Mouse (Mus musculus) kidney, embryonic 14.5 days (tissue): ENCODE measurements around the gene Sh3rf1. TPM values are rescaled to one million over a fixed set of nuclear protein-coding genes. Genes with fewer than 3 reads are reported as not detected.

Experiments used
- ATAC-seq: fragments of 200-750 bp; cut with Nextera tagmentation; 2 replicates; pipeline ENCODE4 v1.8.0; 2017; ENCODE audit warnings: moderate number of reproducible peaks, mild to moderate bottlenecking, moderate TSS enrichment, moderate library complexity; ENCODE audit not compliant: low FRiP score, low TSS enrichment
- H3K27ac ChIP-seq: fragments of 300-500 bp; sonication (generic); 2 replicates; pipeline ENCODE4 v1.5.1; 2014; ENCODE audit warnings: low read depth, mild to moderate bottlenecking, low read length, moderate library complexity, mixed read lengths
- H3K27me3 ChIP-seq: fragments of 300-500 bp; sonication (generic); 2 replicates; pipeline ENCODE4 v1.6.1; 2014; ENCODE audit warnings: mild to moderate bottlenecking, low read length; ENCODE audit not compliant: control insufficient read depth, insufficient read depth
- H3K36me3 ChIP-seq: fragments of 300-500 bp; sonication (generic); 2 replicates; pipeline ENCODE4 v1.6.1; 2014; ENCODE audit warnings: low read length, mixed read lengths; ENCODE audit not compliant: control insufficient read depth, insufficient read depth
- H3K4me1 ChIP-seq: fragments of 300-500 bp; sonication (generic); 2 replicates; pipeline ENCODE4 v1.6.1; 2014; ENCODE audit warnings: low read length, mixed read lengths; ENCODE audit not compliant: control insufficient read depth, insufficient read depth
- H3K4me2 ChIP-seq: fragments of 300-500 bp; sonication (generic); replicated peaks from 2 replicates; pipeline ENCODE4 v1.6.1; 2014; ENCODE audit warnings: low read depth, mild to moderate bottlenecking, low read length
- H3K4me3 ChIP-seq: fragments of 300-500 bp; sonication (generic); 2 replicates; pipeline ENCODE4 v1.5.1; 2014; ENCODE audit warnings: mild to moderate bottlenecking, low read length
- H3K9ac ChIP-seq: fragments of 300-500 bp; sonication (generic); 2 replicates; pipeline ENCODE4 v1.6.1; 2014; ENCODE audit warnings: low read depth, mild to moderate bottlenecking, low read length, moderate library complexity
- H3K9me3 ChIP-seq: fragments of 300-500 bp; sonication (generic); 2 replicates; pipeline ENCODE4 v1.6.1; 2016; ENCODE audit warnings: low read length; ENCODE audit not compliant: control insufficient read depth
- WGBS: fragments of 180-500 bp; shearing (Covaris S2); extraction: QIAGEN DNeasy Blood & Tissue Kit; methylation state at CpG from one replicate; pipeline ENCODE4 v1.1.7; 2014; 5-methylcytosine and 5-hydroxymethylcytosine counted together
- polyA plus RNA-seq: library from polyadenylated mRNA; unstranded; fragments of >200 nt; fragmentation: Nextera tagmentation; extraction: Ambion mirVana; gene quantifications from 2 replicates; pipeline ENCODE4 v1.2.1, GENCODE M21; 2014

The Sh3rf1 gene
- polyA plus RNA-seq, 1 experiment from 2014 or later, result 25.9 TPM

DNA sequence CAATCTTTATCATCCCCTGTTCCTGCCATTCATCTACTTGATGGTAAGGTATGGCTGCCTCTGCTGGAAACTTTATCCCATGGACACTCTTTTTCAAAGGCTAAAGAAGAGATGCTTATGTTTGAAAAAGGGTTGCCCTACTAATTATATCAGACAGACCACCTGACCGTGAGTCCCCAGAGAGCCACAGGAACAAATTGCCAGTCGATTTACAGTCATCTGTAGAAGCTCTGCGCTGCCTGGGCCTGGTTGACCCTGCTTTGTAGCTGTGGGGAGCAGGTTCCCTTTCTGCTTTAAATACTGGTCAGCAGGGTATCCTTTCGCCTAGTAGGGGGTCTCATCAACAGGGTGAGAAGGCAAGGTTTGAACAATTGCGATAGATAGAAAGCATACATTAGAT is 124.4 kb downstream of the Sh3rf1 start:
- Histone ChIP-seq H3K4me2 (no peak overlapping the region), H3K4me1 (0 out of 2 replicates have a peak, but pooled peaks cover 5% of the 10 kb centered on the region), H3K27me3 (no peaks in the 10 kb centered on the region), H3K27ac (no peak overlapping the region), H3K9me3 (no peaks in the 10 kb centered on the region), H3K9ac (no peak overlapping the region), H3K36me3 (peaks cover 27% of the 10 kb centered on the region), H3K4me3 (no peak overlapping the region)
- WGBS, result 64% methylated on average over 5 of the region's 5 CpGs
- ATAC-seq, result 0 out of 2 replicates have a peak, but pooled peaks have one; percentile 12

DNA sequence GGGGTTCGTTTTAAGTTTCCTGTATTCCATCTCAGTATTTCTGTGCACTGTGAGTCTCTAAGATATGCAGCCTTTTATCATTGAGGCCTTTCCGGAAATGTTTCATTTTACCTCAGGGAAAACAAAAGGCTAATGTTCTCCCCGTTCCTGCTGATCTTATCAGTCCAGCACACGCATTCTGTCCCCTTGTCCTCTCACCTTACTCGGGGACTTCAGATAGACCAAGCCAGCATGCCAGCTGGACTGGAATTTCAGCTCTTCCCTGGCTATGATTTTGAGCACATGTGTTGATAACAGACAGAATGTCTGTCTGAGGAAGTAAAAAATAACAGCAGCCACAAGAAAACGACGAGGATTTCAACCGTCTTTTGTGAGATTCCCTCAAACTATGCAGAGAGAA is 124.8 kb downstream of the Sh3rf1 start:
- Histone ChIP-seq H3K27ac (no peak overlapping the region), H3K9me3 (no peaks in the 10 kb centered on the region), H3K27me3 (no peaks in the 10 kb centered on the region), H3K4me3 (no peak overlapping the region), H3K36me3 (peaks cover 27% of the 10 kb centered on the region), H3K9ac (no peak overlapping the region), H3K4me2 (no peak overlapping the region), H3K4me1 (0 out of 2 replicates have a peak, but pooled peaks cover 5% of the 10 kb centered on the region)
- ATAC-seq, result no peak
- 46% methylated on average over 8 of the region's 8 CpGs for WGBS

- H3K4me1 ChIP-seq, result 0 out of 2 replicates have a peak, but pooled peaks cover 5% of the 10 kb centered on the region
- no peak overlapping the region for H3K4me2 ChIP-seq
- WGBS, result 82% methylated on average over 9 of the region's 9 CpGs
- H3K4me3 ChIP-seq, result no peak overlapping the region
- no peak overlapping the region for H3K9ac ChIP-seq
- no peak for ATAC-seq
- H3K27me3 ChIP-seq, result no peaks in the 10 kb centered on the region
- H3K27ac ChIP-seq, result no peak overlapping the region
- peaks cover 27% of the 10 kb centered on the region for H3K36me3 ChIP-seq
- no peaks in the 10 kb centered on the region for H3K9me3 ChIP-seq
Measured at GRCm38 (mm10) chr8:61350443-61350842, 126.8 kb downstream of the Sh3rf1 start.

DNA sequence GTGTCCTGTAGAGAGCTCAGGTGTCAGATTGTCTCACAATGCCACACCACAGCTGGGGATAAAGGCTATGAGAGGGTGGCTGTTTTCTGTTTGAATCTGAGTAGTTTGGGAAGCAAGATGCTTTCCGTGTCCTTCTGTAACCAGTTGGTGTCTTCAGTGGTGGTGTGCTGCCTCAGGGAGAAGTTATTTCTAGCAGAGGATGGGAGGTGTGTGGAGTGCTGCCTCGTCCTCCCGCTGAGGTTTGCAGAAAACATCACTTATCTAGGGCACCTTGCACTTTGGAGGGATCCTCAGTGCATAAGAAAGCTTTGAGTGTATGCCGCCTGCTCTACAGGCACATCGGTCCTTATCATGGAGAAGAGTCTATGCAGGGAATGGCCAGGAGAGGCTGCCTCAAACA is 128.0 kb downstream of the Sh3rf1 start:
- Histone ChIP-seq H3K4me2 (no peak overlapping the region), H3K9ac (no peak overlapping the region), H3K27me3 (no peaks in the 10 kb centered on the region), H3K9me3 (no peaks in the 10 kb centered on the region), H3K27ac (no peak overlapping the region), H3K4me3 (no peak overlapping the region), H3K36me3 (peaks cover 27% of the 10 kb centered on the region), H3K4me1 (0 out of 2 replicates have a peak, but pooled peaks cover 5% of the 10 kb centered on the region)
- WGBS, result 95% methylated on average over 5 of the region's 5 CpGs
- no peak for ATAC-seq

GRCm38 (mm10) chr8:61355503-61355902 is 131.8 kb downstream of the Sh3rf1 start:
- Histone ChIP-seq H3K4me1 (peaks cover 11% of the 10 kb centered on the region; the same call in 1 of the 2 replicates), H3K27ac (no peak overlapping the region), H3K9ac (no peak overlapping the region), H3K4me2 (no peak overlapping the region), H3K4me3 (no peak overlapping the region), H3K36me3 (peaks cover 14% of the 10 kb centered on the region; the same call in 1 of the 2 replicates), H3K27me3 (no peaks in the 10 kb centered on the region), H3K9me3 (no peaks in the 10 kb centered on the region)
- ATAC-seq, result no peak
- 70% methylated on average over 5 of the region's 5 CpGs for WGBS

- Histone ChIP-seq H3K27ac (peak overlapping the region; percentile 32; the same call in 1 of the 2 replicates), H3K4me1 (peaks cover 11% of the 10 kb centered on the region; the same call in 1 of the 2 replicates), H3K27me3 (no peaks in the 10 kb centered on the region), H3K36me3 (peaks cover 23% of the 10 kb centered on the region), H3K4me2 (no peak overlapping the region), H3K9ac (no peak overlapping the region), H3K4me3 (no peak overlapping the region), H3K9me3 (no peaks in the 10 kb centered on the region)
- WGBS, result 29% methylated on average over 8 of the region's 8 CpGs
- ATAC-seq, result peak; percentile 20; the same call in 1 of the 2 replicates
Measured at GRCm38 (mm10) chr8:61359004-61359403, 135.3 kb downstream of the Sh3rf1 start.

GRCm38 (mm10) chr8:61359851-61360272 is 136.2 kb downstream of the Sh3rf1 start:
- H3K27me3 ChIP-seq, result no peaks in the 10 kb centered on the region
- no peak overlapping the region for H3K9ac ChIP-seq
- WGBS, result 33% methylated on average over 10 of the region's 10 CpGs
- H3K27ac ChIP-seq, result peak overlapping the region; percentile 38; the same call in 1 of the 2 replicates
- H3K36me3 ChIP-seq, result peaks cover 27% of the 10 kb centered on the region
- peaks cover 11% of the 10 kb centered on the region; the same call in 1 of the 2 replicates for H3K4me1 ChIP-seq
- no peaks in the 10 kb centered on the region for H3K9me3 ChIP-seq
- peak; percentile 92 for ATAC-seq
- H3K4me2 ChIP-seq, result no peak overlapping the region
- no peak overlapping the region for H3K4me3 ChIP-seq

DNA sequence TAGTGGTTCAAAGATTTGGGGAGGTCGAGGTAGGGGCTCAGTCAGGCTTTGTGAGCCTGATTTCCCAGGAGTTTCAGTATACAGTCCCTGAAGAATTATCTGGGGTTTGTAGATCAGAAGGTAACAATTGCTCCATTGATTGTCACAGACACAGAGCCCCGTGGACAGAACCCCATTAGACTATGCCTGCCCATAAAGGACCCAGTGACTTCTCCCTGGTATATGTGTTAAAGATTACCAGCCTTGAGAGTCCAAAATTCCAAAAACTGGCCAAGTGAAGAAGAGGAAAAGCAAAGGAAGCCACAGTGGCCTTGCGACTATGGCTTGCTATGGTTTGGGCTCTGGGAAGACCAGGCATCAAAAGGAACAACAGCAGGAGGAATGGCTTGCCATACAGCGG is 136.7 kb downstream of the Sh3rf1 start:
- Histone ChIP-seq H3K4me2 (no peak overlapping the region), H3K36me3 (peaks cover 27% of the 10 kb centered on the region), H3K4me3 (no peak overlapping the region), H3K27me3 (no peaks in the 10 kb centered on the region), H3K9me3 (no peaks in the 10 kb centered on the region), H3K27ac (peak overlapping the region; percentile 38; the same call in 1 of the 2 replicates), H3K4me1 (peaks cover 11% of the 10 kb centered on the region; the same call in 1 of the 2 replicates), H3K9ac (no peak overlapping the region)
- 66% methylated on average over 4 of the region's 4 CpGs for WGBS
- no peak; the same call in 1 of the 2 replicates for ATAC-seq

DNA sequence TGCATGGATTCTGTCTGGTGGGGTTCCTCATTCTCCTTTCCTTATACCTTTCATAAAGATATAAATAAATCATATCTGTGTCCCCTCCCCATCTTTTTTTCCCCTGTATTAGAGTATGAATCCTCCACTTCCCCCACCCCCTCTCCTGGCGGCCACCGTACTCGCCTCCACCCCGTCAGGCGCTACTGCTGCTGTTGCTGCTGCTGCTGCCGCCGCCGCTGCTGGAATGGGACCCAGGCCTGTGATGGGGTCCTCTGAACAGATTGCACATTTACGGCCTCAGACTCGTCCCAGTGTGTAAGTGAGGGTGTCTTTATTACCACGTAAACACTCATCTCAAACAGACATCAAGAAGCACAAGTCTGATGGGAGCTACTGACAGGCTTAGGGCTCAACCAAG is 137.8 kb downstream of the Sh3rf1 start:
- 79% methylated on average over 11 of the region's 11 CpGs for WGBS
- Histone ChIP-seq H3K4me3 (no peak overlapping the region), H3K4me2 (no peak overlapping the region), H3K36me3 (peaks cover 30% of the 10 kb centered on the region), H3K9ac (no peak overlapping the region), H3K9me3 (no peaks in the 10 kb centered on the region), H3K27me3 (no peaks in the 10 kb centered on the region), H3K4me1 (peaks cover 11% of the 10 kb centered on the region; the same call in 1 of the 2 replicates), H3K27ac (no peak overlapping the region)
- ATAC-seq, result no peak
